Mouse (Mus musculus): ENCODE measurements at regions not wholly inside any gene's neighbourhood (a gene's known extent, or its start where the extent isn't known, plus 50 kb on each side); places are given as distances from the start of the nearest gene placed in this dataset.

- WGBS = 80% methylated on average over 2 of the region's 2 CpGs
- H3K27ac ChIP-seq = no peak overlapping the region
- peaks cover 24% of the 10 kb centered on the region for H3K27me3 ChIP-seq
Measured at GRCm38 (mm10) chr5:33548800-33549199, 80.6 kb downstream of the Fam53a start.

GRCm38 (mm10) chr5:33543372-33543771 is 86.1 kb downstream of the Fam53a start:
- Histone ChIP-seq H3K27me3 (peaks cover 58% of the 10 kb centered on the region), H3K36me3 (no peaks in the 10 kb centered on the region), H3K4me3 (no peak overlapping the region), H3K4me1 (peaks cover 18% of the 10 kb centered on the region), H3K9me3 (replicated peaks) (no peaks in the 10 kb centered on the region), H3K27ac (no peak overlapping the region), H3K4me2 (replicated peaks) (no peak overlapping the region), H3K9ac (no peak overlapping the region)
- peak; percentile 49; the same call in 1 of the 2 replicates for ATAC-seq (ENCODE audit: low FRiP score)
- WGBS = 13% methylated on average over 5 of the region's 5 CpGs

More at GRCm38 (mm10) chr5:33548800-33549199, 80.6 kb downstream of the Fam53a start:
- no peak overlapping the region for H3K9ac ChIP-seq
- no peak for ATAC-seq (ENCODE audit: low FRiP score)
- H3K9me3 ChIP-seq (replicated peaks) = no peaks in the 10 kb centered on the region
- no peak overlapping the region for H3K4me2 ChIP-seq (replicated peaks)
- no peaks in the 10 kb centered on the region for H3K36me3 ChIP-seq
- H3K4me1 ChIP-seq = no peaks in the 10 kb centered on the region
- no peak overlapping the region for H3K4me3 ChIP-seq

GRCm38 (mm10) chr5:33542643-33543042 is 86.8 kb downstream of the Fam53a start:
- 66% methylated on average over 3 of the region's 3 CpGs for WGBS
- ATAC-seq (ENCODE audit: low FRiP score) = peak; percentile 36
- Histone ChIP-seq H3K4me2 (replicated peaks) (no peak overlapping the region), H3K27ac (no peak overlapping the region), H3K36me3 (no peaks in the 10 kb centered on the region), H3K27me3 (peaks cover 65% of the 10 kb centered on the region), H3K4me3 (no peak overlapping the region), H3K9me3 (replicated peaks) (no peaks in the 10 kb centered on the region), H3K4me1 (peaks cover 19% of the 10 kb centered on the region), H3K9ac (no peak overlapping the region)

- peaks cover 69% of the 10 kb centered on the region for H3K27me3 ChIP-seq
- no peaks in the 10 kb centered on the region for H3K9me3 ChIP-seq (replicated peaks)
- peaks cover 23% of the 10 kb centered on the region for H3K4me1 ChIP-seq
- H3K4me3 ChIP-seq = no peak overlapping the region
- H3K9ac ChIP-seq = no peak overlapping the region
- WGBS = 46% methylated on average over 11 of the region's 11 CpGs
- peak; percentile 61 for ATAC-seq (ENCODE audit: low FRiP score)
- H3K27ac ChIP-seq = no peak overlapping the region
- no peaks in the 10 kb centered on the region for H3K36me3 ChIP-seq
- H3K4me2 ChIP-seq (replicated peaks) = no peak overlapping the region
Measured at GRCm38 (mm10) chr5:33542000-33542554, 87.4 kb downstream of the Fam53a start.

GRCm38 (mm10) chr5:33540259-33540658 is 89.2 kb downstream of the Fam53a start:
- no peak overlapping the region for H3K9ac ChIP-seq
- 39% methylated on average over 23 of the region's 23 CpGs for WGBS
- peak; percentile 29; the same call in 1 of the 2 replicates for ATAC-seq (ENCODE audit: low FRiP score)
- no peaks in the 10 kb centered on the region for H3K36me3 ChIP-seq
- H3K4me3 ChIP-seq = no peak overlapping the region
- H3K4me2 ChIP-seq (replicated peaks) = peak overlapping the region; percentile 25
- H3K27me3 ChIP-seq = peaks cover 73% of the 10 kb centered on the region
- H3K4me1 ChIP-seq = peaks cover 27% of the 10 kb centered on the region
- no peaks in the 10 kb centered on the region for H3K9me3 ChIP-seq (replicated peaks)
- 0 out of 2 replicates have a peak overlapping the region, but pooled peaks have one; percentile 13 for H3K27ac ChIP-seq

GRCm38 (mm10) chr5:33537429-33537828 is 92.0 kb downstream of the Fam53a start:
- Histone ChIP-seq H3K9me3 (replicated peaks) (no peaks in the 10 kb centered on the region), H3K4me3 (no peak overlapping the region), H3K27me3 (peaks cover 89% of the 10 kb centered on the region), H3K36me3 (no peaks in the 10 kb centered on the region), H3K4me1 (peaks cover 38% of the 10 kb centered on the region), H3K9ac (no peak overlapping the region), H3K4me2 (replicated peaks) (no peak overlapping the region), H3K27ac (no peak overlapping the region)
- 16% methylated on average over 8 of the region's 8 CpGs for WGBS
- no peak for ATAC-seq (ENCODE audit: low FRiP score)

- Histone ChIP-seq H3K4me1 (peaks cover 36% of the 10 kb centered on the region), H3K27me3 (peaks cover 93% of the 10 kb centered on the region), H3K27ac (no peak overlapping the region), H3K4me2 (replicated peaks) (no peak overlapping the region), H3K9me3 (replicated peaks) (no peaks in the 10 kb centered on the region), H3K9ac (no peak overlapping the region), H3K36me3 (no peaks in the 10 kb centered on the region), H3K4me3 (no peak overlapping the region)
- 64% methylated on average over 4 of the region's 4 CpGs for WGBS
- ATAC-seq (ENCODE audit: low FRiP score) = no peak
Measured at GRCm38 (mm10) chr5:33537017-33537416, 92.4 kb downstream of the Fam53a start.

GRCm38 (mm10) chr5:33536261-33536660 is 93.2 kb downstream of the Fam53a start:
- 69% methylated on average over 4 of the region's 4 CpGs for WGBS
- H3K27me3 ChIP-seq = peaks cover 94% of the 10 kb centered on the region

GRCm38 (mm10) chr5:33535145-33536010 is 94.1 kb downstream of the Fam53a start:
- no peaks in the 10 kb centered on the region for H3K9me3 ChIP-seq (replicated peaks)
- ATAC-seq (ENCODE audit: low FRiP score) = no peak
- H3K27ac ChIP-seq = no peak overlapping the region
- H3K4me2 ChIP-seq (replicated peaks) = peak overlapping the region; percentile 39
- peaks cover 30% of the 10 kb centered on the region for H3K4me1 ChIP-seq
- 6% methylated on average over 21 of the region's 21 CpGs for WGBS
- H3K36me3 ChIP-seq = no peaks in the 10 kb centered on the region
- H3K27me3 ChIP-seq = peaks cover 86% of the 10 kb centered on the region
- 0 out of 2 replicates have a peak overlapping the region, but pooled peaks have one; percentile 3 for H3K4me3 ChIP-seq
- H3K9ac ChIP-seq = no peak overlapping the region

More at GRCm38 (mm10) chr5:33536261-33536660, 93.2 kb downstream of the Fam53a start:
- peaks cover 36% of the 10 kb centered on the region for H3K4me1 ChIP-seq
- H3K4me3 ChIP-seq = no peak overlapping the region
- ATAC-seq (ENCODE audit: low FRiP score) = no peak
- H3K4me2 ChIP-seq (replicated peaks) = no peak overlapping the region
- H3K27ac ChIP-seq = no peak overlapping the region
- no peak overlapping the region for H3K9ac ChIP-seq
- no peaks in the 10 kb centered on the region for H3K9me3 ChIP-seq (replicated peaks)
- no peaks in the 10 kb centered on the region for H3K36me3 ChIP-seq

GRCm38 (mm10) chr5:33534345-33534744 is 95.1 kb downstream of the Fam53a start:
- Histone ChIP-seq H3K9ac (no peak overlapping the region), H3K9me3 (replicated peaks) (no peaks in the 10 kb centered on the region), H3K27me3 (peaks cover 83% of the 10 kb centered on the region), H3K4me3 (peak overlapping the region; percentile 3; the same call in 1 of the 2 replicates), H3K4me2 (replicated peaks) (peak overlapping the region; percentile 39), H3K27ac (no peak overlapping the region), H3K4me1 (peaks cover 31% of the 10 kb centered on the region), H3K36me3 (no peaks in the 10 kb centered on the region)
- ATAC-seq (ENCODE audit: low FRiP score) = peak; percentile 41; the same call in 1 of the 2 replicates
- under 1% methylated on average over 13 of the region's 13 CpGs for WGBS

- H3K27ac ChIP-seq = no peak overlapping the region
- peaks cover 80% of the 10 kb centered on the region for H3K27me3 ChIP-seq
- 93% methylated on average over 4 of the region's 4 CpGs for WGBS
Measured at GRCm38 (mm10) chr5:33533185-33533584, 96.2 kb downstream of the Fam53a start.

GRCm38 (mm10) chr5:33531263-33531662 is 97.5 kb upstream of the Nkx1-1 start:
- 97% methylated on average over 1 of the region's 1 CpGs for WGBS
- H3K9ac ChIP-seq = no peak overlapping the region
- no peaks in the 10 kb centered on the region for H3K36me3 ChIP-seq
- no peak overlapping the region for H3K4me3 ChIP-seq
- no peaks in the 10 kb centered on the region for H3K9me3 ChIP-seq (replicated peaks)
- H3K4me2 ChIP-seq (replicated peaks) = no peak overlapping the region
- ATAC-seq (ENCODE audit: low FRiP score) = no peak
- peaks cover 43% of the 10 kb centered on the region for H3K4me1 ChIP-seq
- H3K27ac ChIP-seq = no peak overlapping the region
- peaks cover 69% of the 10 kb centered on the region for H3K27me3 ChIP-seq

More at GRCm38 (mm10) chr5:33533185-33533584, 96.2 kb downstream of the Fam53a start:
- H3K36me3 ChIP-seq = no peaks in the 10 kb centered on the region
- H3K9me3 ChIP-seq (replicated peaks) = no peaks in the 10 kb centered on the region
- H3K4me1 ChIP-seq = peaks cover 41% of the 10 kb centered on the region
- H3K4me3 ChIP-seq = no peak overlapping the region
- H3K4me2 ChIP-seq (replicated peaks) = no peak overlapping the region
- no peak overlapping the region for H3K9ac ChIP-seq
- no peak for ATAC-seq (ENCODE audit: low FRiP score)

All from hindbrain, embryonic 12.5 days (tissue).